Mouse (Mus musculus) cerebellum, adult 11 months (tissue): ENCODE results near the gene Armh4.
"Not testable (repeated sequence)": the region's sequence is repeated elsewhere in the genome, so short reads cannot be mapped to it uniquely, and the experiment has no call there.

ENCODE experiments used
- DNase-seq: peaks from one replicate; pipeline ENCODE4 v3.0.0; 2022

Gene Armh4

DNA sequence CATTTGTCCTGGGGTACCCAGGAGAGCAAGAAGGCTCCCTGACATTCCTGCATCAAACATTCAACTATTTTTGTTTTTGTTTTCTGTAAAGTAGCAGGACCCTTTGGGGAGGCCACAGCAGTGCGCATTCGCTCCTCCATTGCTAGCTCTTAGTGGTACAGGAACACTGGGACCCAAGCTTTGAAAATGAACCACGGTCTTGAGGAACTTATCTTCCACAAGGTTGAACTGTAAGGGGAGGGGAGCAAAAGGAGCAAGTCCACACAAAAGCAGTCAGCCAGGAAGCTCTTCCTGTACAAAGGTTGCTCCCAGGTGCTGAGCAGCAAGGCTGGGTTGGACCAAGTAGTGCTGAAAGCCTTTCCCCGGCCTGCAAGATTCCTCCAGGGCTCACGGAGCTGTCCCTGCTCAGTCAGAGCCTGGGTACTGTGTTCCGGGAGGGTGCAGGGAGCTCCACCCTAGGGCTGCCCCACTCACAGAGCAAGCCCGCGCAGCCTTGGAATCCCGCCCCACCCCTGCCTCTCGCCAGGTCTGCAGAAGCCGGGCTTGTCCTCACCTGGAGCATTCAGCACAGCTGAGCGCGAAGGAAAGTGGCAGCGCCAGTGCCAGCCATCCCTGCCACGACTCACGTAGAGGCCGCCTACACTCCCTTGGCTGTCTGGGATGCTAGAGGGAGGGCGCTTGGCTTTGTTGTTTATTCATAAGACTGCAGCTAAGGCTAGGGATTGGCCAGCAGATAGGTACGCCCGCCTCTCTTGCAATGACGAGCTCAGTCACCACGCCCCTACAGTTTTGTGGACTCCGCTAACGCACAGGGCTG lies at the start of gene Armh4:
TSS of gene Armh4 (minus strand) at position 669 of the 817 bp plus-strand sequence.
- peak; percentile 91 for DNase-seq

DNA sequence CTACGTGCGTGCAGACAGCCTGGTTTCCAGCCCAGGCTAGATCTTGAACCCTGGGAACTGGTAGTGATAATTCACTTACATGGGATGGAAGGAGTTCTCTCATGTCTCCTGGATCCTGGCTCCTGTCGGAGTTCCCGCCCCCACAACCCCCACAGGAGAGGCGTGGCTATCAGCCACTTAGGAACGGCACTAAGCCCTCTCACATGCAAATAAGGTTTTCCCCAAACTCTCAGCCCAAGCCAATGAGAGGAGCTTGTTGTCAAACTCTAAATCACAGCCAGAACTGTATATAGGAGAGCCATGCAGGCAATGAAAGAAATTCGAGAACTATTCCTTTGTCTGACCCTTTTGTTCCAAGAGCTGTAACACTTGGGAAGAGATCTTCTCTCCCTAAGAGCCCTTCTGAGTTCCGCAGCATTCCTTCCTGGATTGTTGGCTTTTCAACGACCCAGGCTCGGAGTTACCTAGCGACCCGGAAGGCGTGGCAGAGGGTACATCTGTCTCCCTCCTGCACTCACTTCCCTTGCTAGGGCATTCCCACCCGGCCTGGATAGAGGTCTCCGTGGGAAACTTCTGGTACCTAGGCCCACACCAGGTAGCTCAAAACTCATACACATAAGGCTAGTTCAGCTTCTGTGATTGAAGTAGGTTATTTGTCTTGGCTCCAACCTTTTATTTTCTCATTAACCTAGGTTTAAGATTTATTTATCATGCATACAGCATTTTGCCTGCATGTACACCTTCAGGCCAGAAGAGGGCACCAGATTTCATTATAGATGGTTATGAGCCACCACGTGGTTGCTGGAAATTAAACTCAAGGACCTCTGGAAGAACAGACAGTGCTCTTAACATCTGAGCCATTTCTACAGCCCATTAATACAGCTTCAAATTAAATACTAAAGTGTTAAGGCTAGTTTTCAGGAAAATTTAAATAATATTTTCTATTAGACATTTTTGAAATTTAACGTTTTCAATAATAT lies 46.3 kb upstream of the Armh4 start:
- no peak for DNase-seq

DNA sequence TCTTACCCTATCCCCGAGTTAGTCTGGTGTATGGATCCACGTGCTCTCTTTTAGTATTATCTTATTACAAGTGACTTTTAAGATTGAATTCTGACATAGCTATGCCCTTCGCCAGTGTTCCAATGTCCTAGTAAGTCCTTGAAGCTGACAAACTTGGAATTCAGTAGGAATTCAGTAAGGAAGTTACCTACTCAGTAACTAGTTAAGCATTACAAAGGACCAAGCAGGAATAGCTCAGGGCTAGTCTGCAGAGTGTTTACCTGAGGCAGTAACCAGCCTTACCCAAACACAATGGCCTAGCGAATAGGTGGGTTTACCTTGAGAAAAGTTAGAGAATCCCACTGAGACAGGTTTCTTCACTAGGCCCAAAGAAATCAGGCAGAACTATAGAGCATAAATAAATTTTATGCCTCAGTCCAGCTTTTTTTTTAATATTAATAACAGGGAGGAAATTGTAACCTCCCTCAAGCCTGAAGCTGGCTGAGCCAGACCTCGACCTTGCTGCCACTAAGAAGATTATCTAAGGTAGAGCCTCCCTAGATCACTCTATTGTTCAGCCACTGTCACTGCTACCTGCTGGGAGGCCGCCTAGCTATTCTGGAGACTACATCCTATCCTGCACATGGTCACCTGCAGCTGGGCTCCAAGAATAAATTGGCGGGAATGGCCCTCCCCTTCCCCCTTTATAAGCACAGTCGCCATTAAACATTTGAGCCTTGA lies 36.7 kb upstream of the Armh4 start:
- DNase-seq, result not testable (repeated sequence)

DNA sequence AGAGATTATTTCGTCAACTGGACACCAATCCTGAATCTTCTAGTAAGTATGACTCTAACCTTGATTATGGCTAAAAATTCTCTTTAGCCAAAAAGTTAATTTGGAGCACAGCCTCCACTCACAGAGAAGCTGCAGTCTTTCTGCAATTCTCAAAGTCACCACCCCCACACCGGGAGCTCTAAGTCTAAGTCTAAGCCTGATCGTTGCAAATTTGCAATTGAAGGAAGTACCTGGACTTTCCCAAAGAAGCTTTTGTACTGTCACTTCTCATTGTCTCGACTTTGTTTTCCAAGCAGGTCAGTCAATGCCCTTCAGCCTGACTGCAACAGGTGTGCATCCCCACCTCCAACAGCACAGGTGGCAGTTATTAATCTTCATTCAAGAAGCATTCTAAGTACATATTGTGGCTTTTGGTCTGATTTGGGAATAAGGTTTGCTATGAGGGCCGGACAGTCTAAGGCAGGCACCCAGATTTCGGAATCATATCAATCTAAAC lies 35.6 kb upstream of the Armh4 start:
- not testable (repeated sequence) for DNase-seq

DNA sequence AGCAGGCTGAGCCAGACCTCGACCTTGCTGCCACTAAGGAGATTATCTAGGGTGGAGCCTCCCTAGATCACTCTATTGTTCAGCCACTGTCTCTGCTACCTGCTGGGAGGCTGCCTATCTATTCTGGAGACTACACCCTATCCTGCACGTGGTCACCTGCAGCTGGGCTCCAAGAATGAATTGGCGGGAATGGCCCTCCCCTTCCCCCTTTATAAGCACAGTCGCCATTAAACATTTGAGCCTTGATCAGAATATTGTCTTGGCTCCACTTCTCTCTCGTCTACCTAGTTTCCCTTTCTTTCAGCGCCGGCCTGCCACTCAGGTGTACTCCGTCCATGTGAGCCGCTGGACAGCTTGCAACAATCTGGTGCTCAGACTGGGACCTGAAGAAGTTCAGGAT lies 29.8 kb upstream of the Armh4 start:
- DNase-seq, result not testable (repeated sequence)

DNA sequence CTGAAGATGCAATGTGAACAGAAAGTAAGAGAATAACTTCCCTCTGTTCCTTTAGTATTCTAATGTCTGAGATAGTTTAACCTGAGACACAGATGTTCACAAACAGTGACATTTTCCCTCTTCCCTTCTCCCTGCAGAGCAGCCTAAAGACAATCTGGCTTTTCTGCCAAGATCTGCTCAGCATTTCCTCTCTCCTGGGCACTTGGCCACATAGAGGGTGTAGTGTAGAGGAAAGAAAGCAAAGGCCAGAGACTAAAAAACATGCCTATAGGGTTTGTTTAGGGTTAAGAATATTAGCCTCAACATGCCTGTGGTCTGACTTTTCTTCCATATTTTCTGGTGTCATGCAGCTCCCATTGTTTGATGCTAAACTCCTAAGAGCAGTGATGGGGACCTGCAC lies 21.9 kb upstream of the Armh4 start:
- DNase-seq, result peak; percentile 56

DNA sequence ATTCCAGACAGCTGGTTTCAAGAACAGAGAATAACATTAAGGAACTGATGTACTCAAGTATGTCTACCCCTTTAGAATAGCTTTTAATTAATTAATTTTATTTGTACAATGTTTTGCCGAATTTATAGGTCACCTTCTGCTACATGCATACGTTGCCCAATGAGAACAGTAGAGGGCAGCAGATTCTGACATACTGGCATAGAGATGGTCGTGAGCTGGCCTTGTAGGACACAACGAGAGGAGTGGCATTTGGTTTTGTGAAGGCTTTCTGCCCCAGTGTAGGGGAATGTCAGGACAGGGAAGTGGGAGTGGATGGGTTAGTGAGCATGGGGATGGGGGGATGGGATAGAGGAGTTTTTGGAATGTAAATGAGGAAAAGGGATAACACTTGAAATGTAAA lies 18.3 kb upstream of the Armh4 start:
- peak; percentile 66 for DNase-seq

DNA sequence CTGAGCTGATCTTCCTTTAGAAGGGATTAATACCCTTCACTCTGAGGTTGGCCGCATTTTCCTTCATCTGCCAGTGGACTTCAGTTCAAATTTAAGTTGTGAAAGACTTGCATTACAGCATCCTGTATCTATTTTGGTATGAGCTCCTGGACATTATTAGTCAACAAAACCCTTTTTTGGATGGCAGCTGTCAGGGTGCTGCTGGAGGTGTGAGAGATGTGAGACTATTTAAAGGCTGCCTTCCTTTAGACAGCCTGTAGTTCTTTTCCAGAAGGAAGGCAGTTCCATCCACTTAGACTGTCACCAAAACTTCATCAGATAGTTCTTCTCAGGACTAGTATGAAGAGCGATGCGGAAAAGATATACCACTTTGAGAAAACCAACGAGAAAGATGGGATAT lies 10.8 kb upstream of the Armh4 start:
- DNase-seq, result no peak

DNA sequence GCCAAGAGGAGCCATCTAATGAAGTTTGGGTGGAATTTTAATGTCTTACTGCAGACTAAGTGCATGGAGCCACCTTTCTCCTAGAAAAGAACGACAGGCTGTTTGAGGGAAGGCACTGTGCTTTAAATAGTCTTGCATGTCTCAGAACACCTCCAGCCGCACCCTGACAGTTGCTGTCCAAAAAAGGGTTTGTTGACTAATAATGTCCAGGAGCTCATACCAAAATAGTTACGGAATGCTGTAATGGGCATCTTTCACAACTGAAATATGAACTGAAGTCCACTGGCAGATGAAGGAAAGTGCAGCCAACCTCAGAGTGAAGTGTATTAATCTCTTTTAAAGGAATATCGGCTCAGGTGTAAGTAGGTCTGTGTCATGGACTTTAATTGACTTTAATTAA lies 7.4 kb upstream of the Armh4 start:
- no peak for DNase-seq

DNA sequence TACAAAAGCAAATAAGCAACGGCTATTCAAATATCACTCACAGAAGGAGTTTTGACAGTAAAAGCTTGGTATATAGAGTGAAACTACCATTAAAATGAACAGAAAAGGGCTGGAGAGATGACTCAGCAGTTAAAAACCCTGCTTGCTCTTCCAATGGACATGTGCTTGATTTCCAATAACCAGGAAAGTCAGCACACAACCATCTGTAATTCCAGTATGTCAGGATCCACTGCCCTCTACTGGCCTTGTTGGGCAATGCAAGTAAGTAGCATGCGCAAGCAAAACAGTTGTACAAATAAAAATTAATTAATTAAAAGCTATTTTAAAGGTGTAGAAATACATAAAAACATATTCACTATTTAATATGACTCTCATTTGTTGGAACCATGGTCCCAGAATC lies 2.6 kb upstream of the Armh4 start:
- DNase-seq, result peak; percentile 76

DNA sequence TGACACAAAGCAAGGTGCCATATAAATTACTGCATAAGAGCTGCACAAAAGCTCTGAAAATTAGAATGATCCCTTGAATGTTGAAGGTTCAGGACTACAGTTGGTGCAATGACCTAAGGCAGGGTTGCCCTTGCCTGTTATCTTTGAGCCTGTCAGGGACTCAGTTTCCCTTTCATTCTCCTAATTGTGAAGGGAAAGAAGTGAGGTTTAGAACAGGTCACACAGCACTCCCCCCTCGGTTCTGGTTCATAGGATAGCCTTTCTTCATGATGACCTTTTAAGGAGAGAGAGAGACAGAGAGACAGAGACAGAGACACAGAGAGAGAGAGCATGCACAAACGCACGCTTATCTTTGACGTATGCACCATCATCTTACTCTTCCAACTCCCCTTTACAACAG lies 683 bp upstream of the Armh4 start:
- DNase-seq, result no peak

DNA sequence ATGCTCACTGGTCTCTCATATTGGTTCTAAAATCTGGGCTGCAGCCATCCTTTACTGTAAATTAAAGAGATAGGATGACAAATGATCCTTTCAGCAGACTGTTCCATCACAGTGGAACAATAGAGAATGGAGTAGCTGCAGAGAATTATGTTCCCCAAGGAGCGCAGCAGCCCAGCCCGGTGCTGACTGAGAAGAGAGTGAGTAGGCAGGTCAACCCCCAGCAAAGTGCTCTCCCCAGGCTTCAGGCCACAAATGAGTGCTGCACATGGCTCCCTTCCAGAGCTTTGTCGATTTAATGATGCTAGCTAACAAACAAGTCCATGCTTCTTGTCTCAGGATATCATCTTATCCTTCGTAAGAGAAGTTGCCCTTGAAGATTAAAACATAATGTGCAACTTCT lies 2.8 kb downstream of the Armh4 start:
- no peak for DNase-seq

DNA sequence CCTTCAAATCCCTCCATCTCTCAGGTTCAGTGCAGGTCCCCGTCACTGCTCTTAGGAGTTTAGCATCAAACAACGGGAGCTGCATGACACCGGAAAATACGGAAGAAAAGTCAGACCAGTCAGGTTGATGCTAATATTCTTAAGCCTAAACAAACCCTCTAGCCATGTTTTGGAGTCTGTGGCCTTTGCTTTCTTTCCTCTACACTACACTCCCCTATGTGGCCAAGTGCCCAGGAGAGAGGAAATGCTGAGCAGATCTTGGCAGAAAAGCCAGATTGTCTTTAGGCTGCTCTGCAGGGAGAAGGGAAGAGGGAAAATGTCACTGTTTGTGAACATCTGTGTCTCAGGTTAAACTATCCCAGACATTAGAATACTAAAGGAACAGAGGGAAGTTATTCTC lies 5.6 kb downstream of the Armh4 start:
- peak; percentile 62 for DNase-seq

DNA sequence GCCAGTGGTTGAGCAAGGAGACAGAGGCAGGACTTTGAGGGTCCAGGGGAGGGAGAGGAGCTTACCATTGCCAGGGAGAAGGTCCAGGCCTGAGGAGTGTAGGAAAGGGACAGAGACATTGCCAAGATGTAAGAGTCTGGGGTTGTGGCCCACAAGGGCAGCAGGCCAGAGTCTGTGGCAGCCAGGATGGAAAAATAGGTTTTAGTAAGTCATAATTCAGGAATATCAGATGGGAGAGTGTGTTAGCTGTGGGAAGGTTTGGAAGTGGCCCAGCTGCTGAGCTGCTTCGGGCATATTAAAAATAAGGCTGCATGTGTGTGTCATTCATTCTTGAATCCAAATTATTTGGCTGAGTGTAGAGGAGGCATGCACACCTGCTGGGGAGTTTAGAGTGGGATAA lies 11.4 kb downstream of the Armh4 start:
- DNase-seq, result peak; percentile 61

DNA sequence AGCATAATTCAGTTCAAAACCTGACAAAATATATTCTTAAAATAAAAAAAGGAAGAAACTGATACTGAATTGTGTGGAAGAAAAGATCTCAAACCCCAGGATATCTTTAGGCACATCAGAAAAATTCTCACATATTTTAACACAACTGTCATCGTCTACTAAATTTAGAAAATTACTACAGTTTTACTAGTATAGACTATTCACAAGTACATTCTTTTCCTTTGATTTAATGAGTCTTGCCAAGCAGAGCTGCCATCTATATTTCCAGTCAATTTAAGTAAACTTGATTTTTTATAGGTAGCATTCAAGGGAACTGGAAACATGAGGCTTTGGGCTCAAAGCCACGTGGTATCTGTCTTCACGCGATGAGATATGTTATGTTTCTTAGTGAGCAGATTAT lies 16.6 kb downstream of the Armh4 start:
- no peak for DNase-seq

DNA sequence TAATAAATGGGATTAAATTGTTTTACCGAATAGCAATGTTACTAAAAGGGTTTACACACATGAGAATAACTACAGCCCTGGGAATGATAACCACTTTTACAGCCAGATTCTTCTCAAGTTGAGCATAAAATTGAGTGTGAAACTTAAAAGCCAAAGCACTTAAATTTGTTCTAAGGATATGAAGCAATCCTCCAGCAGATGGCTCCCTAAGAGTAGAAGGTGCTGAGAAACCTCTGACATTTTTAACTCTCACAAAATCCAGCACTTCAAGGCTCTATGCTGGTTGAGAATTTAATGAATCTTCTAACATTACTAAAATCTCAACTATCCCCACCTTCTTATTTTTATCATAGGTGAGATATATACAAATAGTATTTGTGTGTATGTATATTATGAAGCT lies 27.3 kb downstream of the Armh4 start:
- no peak for DNase-seq

DNA sequence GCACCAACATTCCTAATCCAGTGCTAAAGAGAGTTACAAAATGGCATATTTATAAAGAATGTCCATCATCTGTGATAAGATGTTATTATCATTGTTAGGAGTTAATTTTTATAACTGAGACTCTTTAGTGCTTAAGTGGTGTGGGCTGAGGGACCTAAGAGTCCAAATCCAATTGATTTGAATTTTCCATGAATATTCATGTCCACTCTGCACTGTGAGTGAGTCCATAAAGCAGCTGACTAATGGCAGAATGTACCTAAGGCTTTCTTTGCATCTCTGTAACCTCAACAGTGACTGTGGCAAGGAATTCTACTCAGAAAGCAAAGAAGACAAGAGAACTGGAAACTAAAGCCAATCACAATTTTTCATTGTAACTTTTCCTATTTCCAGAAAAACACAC lies 30.6 kb downstream of the Armh4 start:
- DNase-seq, result no peak

DNA sequence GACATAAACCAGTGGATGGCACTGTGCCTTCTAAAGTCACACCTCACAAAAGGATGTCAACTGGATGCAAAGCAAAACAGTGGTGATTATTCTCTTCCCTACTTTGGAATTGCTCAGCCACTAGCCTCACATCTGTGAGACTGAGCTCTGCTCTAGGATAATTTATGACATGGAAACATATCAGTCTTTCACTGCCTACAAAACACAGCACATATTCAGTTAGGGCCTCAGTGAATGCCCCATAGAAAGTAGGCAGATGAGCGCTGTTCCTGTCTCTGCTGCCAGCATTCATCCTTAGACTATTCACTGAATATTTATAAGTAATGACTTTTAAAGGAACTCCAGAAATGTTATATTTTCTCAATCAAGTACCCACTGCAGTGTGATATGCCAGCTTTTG lies 37.3 kb downstream of the Armh4 start:
- no peak for DNase-seq

DNA sequence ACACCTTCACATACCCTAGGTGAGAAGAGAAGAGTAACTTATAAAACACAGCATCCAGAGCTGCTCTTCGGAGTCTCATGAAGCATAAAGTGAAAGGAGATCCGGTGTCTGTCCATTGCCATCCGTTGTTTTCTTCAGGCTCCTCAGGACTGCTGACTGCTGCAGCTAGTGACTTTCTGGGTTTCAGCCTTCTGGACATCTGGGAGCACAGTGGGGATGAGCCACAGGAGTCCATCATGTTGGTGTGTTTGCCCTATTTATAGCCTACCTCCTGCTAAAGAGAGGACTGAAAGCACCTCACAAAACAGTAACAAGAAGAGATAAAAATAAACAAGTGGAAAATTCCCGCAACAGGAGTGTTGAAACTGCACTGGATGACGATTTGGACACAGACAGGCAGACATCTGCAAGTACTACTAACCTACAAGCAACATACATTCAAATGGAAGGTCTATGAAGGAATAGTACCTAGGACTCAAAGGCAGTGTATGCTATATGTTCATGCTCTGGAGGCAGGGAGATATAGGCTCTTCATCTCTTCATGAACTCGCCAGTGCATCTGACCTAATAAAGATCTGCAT lies 39.1 kb downstream of the Armh4 start:
- peak; percentile 80 for DNase-seq

DNA sequence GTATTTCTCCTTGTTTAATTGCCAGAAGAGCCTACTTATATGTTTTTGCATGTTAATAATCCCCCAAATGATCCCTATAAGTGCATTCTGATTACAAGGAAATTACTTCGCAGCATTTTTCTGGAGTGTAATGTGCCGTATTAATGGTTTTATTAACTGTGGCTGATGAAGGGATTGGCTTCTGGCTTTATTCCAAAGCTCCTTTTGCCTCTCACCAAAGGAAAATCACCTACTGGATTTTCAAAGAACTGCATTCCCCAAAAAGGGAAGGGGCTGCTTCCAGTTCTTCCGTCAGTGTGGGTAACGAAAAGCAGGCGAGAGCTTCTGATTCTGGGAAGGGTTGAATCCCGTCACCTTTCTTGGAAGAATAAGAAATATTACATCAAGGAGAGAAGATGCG lies 43.9 kb downstream of the Armh4 start:
- no peak for DNase-seq

DNA sequence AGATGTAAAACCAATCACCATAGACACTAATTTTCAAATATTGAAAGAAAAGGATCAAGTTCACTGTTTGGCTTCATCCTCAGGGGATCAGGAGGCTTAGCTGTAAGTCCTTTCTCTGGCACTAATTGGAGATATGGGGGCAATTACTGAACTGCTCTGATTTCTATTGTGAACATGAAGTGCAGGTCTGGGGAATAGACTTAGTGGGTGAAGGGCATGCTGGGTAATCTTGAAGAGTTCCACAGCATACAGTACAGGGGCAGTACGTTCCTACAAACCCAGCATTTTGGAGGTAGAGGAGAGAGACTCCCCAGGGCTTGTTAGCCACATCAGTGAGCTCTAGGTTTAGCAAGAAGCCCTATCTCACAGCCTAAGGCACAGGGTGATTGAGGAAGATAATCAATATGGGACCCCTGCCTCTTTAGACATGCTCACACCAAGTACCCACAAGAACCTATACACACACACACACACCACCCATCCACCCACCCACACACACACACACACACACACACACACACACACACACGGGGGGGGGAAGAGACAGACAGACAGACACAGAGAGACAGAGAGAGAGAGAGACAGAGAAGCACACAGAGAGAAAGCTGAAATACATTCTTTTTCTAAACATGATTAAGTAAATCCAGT lies 44.6 kb downstream of the Armh4 start:
- DNase-seq, result no peak

DNA sequence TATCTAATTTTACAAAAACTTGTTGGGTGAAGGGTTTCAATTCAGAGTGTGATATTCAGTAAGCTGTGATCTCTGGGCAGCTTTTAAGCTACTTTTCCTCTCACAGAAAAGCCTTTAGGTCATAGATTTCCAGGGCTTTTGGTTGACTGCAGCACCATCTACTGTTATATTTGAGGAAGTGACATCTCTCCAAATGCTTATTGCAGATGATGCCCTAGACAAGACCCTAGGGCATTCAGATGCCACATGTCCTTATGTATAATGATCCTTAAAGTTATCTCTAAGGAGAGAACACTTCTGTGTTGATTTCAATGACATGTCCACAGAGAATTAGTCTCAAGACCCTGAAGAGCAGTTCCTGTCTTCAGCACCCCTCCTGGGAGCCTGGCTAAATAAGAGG lies 49.2 kb downstream of the Armh4 start:
- DNase-seq, result no peak
